Comparison of ENCODE assay signal across 26 mouse cellular contexts in the genomic region with DNA sequence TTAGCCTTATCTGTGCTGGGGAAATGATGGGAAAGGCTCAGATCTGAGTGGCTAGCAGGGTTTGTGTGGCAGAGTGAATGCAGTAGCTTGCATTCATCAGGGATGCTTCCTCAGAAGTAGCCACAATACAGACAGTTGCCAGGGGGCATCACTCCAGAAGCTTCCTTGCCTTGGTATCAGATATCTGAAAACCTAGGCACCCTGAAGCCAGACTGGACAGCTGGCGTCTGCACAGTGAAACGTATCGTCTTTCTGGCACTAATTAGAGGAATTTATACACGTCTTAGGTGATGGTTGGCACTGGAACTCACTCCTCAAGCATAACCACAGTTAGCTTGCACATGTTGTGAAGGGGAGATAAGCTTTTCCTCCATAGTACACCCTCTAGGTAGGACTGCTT.
DNase-seq lines count a peak whose midpoint lies in the region; ATAC-seq lines count a peak whose summit lies in the region.
"Had no signal": no experiment of that assay in that cellular context is flagged by ENCODE, and none has a peak within 500 bp of the region (broad histone marks: within the 10 kb centered on the region; RNA-seq: fewer than 3 reads in every experiment).

No protein-coding gene starts in this region.

- H3K9me3 ChIP-seq in embryonic facial prominence, embryonic 14.5 days (ENCODE audit: control insufficient read depth, low read length) = no peaks in the 10 kb centered on the region
- H3K9me3 ChIP-seq in embryonic facial prominence, embryonic 10.5 days = no peaks in the 10 kb centered on the region
- no peaks in the 10 kb centered on the region for H3K9me3 ChIP-seq in limb, embryonic 10.5 days (replicated peaks)
- H3K9me3 ChIP-seq: embryonic facial prominence, embryonic 13.5 days; forebrain, embryonic 13.5 days; G1E; heart, embryonic 15.5 days; hindbrain, embryonic 15.5 days had no signal

- no peak overlapping the region for H3K27ac ChIP-seq in embryonic facial prominence, embryonic 14.5 days (replicated peaks; ENCODE audit: low read depth, low read length)
- H3K27ac ChIP-seq in embryonic facial prominence, embryonic 10.5 days (replicated peaks) = no peak overlapping the region
- H3K27ac ChIP-seq in limb, embryonic 10.5 days = no peak overlapping the region
- H3K27ac ChIP-seq: embryonic facial prominence, embryonic 13.5 days; forebrain, embryonic 10.5 days; forebrain, embryonic 13.5 days; heart, embryonic 15.5 days; hindbrain, embryonic 15.5 days had no signal

- 69% methylated on average over 4 of the region's 4 CpGs for WGBS in embryonic facial prominence, embryonic 14.5 days
- 67% methylated on average over 4 of the region's 4 CpGs for WGBS in embryonic facial prominence, embryonic 10.5 days
- WGBS in limb, embryonic 10.5 days = 82% methylated on average over 4 of the region's 4 CpGs

- no peaks in the 10 kb centered on the region for H3K4me1 ChIP-seq in embryonic facial prominence, embryonic 14.5 days (ENCODE audit: control insufficient read depth, insufficient read depth, low read length)
- no peaks in the 10 kb centered on the region for H3K4me1 ChIP-seq in embryonic facial prominence, embryonic 10.5 days
- no peaks in the 10 kb centered on the region for H3K4me1 ChIP-seq in limb, embryonic 10.5 days
- H3K4me1 ChIP-seq: embryonic facial prominence, embryonic 13.5 days; forebrain, embryonic 10.5 days; forebrain, embryonic 13.5 days; heart, embryonic 12.5 days; heart, embryonic 15.5 days; hindbrain, embryonic 15.5 days had no signal

- peak; percentile 5 for DNase-seq in embryonic facial prominence, embryonic 14.5 days (ENCODE audit: low spot score)
- DNase-seq in embryonic facial prominence, embryonic 10.5 days (ENCODE audit: low spot score) = no peak
- DNase-seq in gastrocnemius, postnatal 10 days = peak; percentile 59
- peak; percentile 14 to 39 for DNase-seq in gastrocnemius, postnatal 36 days
- no peak for DNase-seq in spleen, postnatal 14 days (ENCODE audit: low spot score in 2 of 2)
- DNase-seq in limb, embryonic 10.5 days (ENCODE audit: low spot score) = no peak
- no peak for DNase-seq in urinary bladder, postnatal 36 days (ENCODE audit: low spot score in 2 of 2)
- DNase-seq: adrenal gland, postnatal 10 days; B cell, adult 2 months; cerebellum, adult 11 months; cerebellum, postnatal 25 days; heart, adult 18-20 months; heart, postnatal 10 days; heart, postnatal 4 days; kidney, adult 2 months had no signal

- peaks cover 40% of the 10 kb centered on the region for H3K36me3 ChIP-seq in embryonic facial prominence, embryonic 14.5 days (ENCODE audit: control insufficient read depth, insufficient read depth, low read length)
- H3K36me3 ChIP-seq in embryonic facial prominence, embryonic 10.5 days (replicated peaks) = peaks cover 28% of the 10 kb centered on the region
- peaks cover 19% of the 10 kb centered on the region; the same call in 1 of the 2 replicates for H3K36me3 ChIP-seq in limb, embryonic 10.5 days
- H3K36me3 ChIP-seq: G1E had no signal

- ATAC-seq in embryonic facial prominence, embryonic 14.5 days (ENCODE audit: low read depth) = no peak
- ATAC-seq: forebrain, embryonic 13.5 days; forebrain, embryonic 16.5 days; intestine, postnatal 0 days; Patski had no signal

- intact Hi-C loops in gastrocnemius, postnatal 36 days (cut with DNase I) = no loop called here

- H3K4me3 ChIP-seq in embryonic facial prominence, embryonic 14.5 days (ENCODE audit: low read depth, low read length) = no peak overlapping the region
- H3K4me3 ChIP-seq in embryonic facial prominence, embryonic 10.5 days = no peak overlapping the region
- no peak overlapping the region for H3K4me3 ChIP-seq in limb, embryonic 10.5 days
- H3K4me3 ChIP-seq: embryonic facial prominence, embryonic 13.5 days; forebrain, embryonic 10.5 days; forebrain, embryonic 13.5 days; heart, embryonic 12.5 days; heart, embryonic 15.5 days; hindbrain, embryonic 15.5 days had no signal

- no peaks in the 10 kb centered on the region for H3K27me3 ChIP-seq in embryonic facial prominence, embryonic 14.5 days (replicated peaks; ENCODE audit: control insufficient read depth, insufficient read depth, low read length)
- no peaks in the 10 kb centered on the region for H3K27me3 ChIP-seq in embryonic facial prominence, embryonic 10.5 days (replicated peaks; ENCODE audit: low read depth, poor library complexity, severe bottlenecking)
- H3K27me3 ChIP-seq in limb, embryonic 10.5 days (ENCODE audit: low read depth, poor library complexity, severe bottlenecking) = no peaks in the 10 kb centered on the region
- H3K27me3 ChIP-seq: CH12.LX; embryonic facial prominence, embryonic 13.5 days; forebrain, embryonic 13.5 days; heart, embryonic 12.5 days; heart, embryonic 15.5 days; hindbrain, embryonic 15.5 days; Patski had no signal

- no peak overlapping the region for H3K9ac ChIP-seq in embryonic facial prominence, embryonic 14.5 days (ENCODE audit: low read depth, low read length)
- H3K9ac ChIP-seq: embryonic facial prominence, embryonic 13.5 days; forebrain, embryonic 13.5 days; heart, embryonic 12.5 days; heart, embryonic 15.5 days; hindbrain, embryonic 15.5 days had no signal

- H3K4me2 ChIP-seq in embryonic facial prominence, embryonic 14.5 days (ENCODE audit: low read depth, low read length) = no peak overlapping the region
- H3K4me2 ChIP-seq: embryonic facial prominence, embryonic 13.5 days; forebrain, embryonic 13.5 days; heart, embryonic 12.5 days; heart, embryonic 15.5 days; hindbrain, embryonic 15.5 days had no signal

Comparison
In these comparisons a context has a peak if more than half of its experiments do, and no peak if none do; other contexts are left out.
1. DNase-seq: peak in embryonic facial prominence, embryonic 14.5 days (single experiment), gastrocnemius, postnatal 10 days (single experiment) and gastrocnemius, postnatal 36 days (2 of 2); none in embryonic facial prominence, embryonic 10.5 days (single experiment), spleen, postnatal 14 days (0 of 2), limb, embryonic 10.5 days (single experiment) and urinary bladder, postnatal 36 days (0 of 2).